Mouse (Mus musculus): Measurements from ENCODE around the gene Sqstm1. TPM values are rescaled to one million over a fixed set of nuclear protein-coding genes. Genes with fewer than 3 reads are reported as not detected.

Sqstm1 gene
- polyA plus RNA-seq, 1 experiment = 111 TPM

DNA sequence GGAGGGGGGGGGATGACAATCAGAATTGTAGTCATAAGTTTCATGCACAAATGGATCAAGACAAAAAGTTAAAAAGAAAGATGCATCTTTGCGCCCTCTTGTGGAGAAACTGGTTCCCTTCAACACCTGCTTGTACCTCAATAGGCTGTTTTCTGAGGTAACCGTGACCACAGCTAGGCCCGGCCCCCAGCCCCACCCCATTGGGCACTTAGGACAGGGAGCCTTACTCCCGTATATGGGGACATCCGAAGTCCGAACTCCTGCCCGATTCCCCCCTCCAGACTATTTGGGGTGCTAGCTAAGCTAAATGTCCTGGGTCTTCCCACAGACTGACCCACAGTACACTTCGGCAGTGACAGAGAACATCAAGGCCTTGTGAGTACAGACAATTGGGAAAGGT, 20.8 kb upstream of the Sqstm1 start:
- 22% methylated on average over 8 of the region's 8 CpGs for WGBS
- DNase-seq (ENCODE audit: low read depth, low spot score) = no peak

DNA sequence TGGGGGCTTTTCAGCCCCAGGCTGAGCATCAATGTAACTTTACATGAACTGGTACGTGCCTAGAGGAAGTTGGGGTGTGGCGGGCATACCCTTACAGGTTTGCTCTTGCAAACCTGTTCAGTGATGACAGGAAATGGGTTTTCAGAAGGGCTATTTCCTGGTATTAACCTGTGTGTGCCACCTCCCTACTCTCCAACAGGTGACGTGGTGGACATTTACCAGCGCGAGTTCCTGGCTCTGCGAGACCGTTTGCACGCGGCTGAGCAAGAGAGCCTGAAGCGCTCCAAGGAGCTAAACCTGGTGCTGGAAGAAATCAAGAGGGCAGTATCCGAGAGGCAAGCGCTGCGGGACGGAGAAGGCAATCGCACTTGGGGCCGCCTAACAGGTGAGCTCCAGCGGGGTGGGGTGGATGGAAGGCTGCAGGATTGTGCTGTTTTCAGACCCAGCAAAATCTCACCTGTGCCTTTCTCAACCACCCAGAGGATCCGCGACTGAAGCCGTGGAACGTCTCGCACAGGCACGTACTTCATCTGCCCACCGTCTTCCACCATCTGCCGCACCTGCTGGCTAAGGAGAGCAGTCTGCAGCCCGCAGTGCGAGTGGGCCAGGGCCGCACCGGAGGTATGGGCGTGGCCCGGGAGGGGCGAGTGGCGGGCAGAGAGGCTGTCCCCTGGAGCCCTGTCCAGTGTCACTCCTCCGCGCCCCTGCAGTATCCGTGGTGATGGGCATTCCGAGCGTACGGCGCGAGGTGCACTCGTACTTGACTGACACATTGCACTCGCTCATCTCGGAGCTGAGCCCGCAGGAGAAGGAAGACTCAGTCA, 20.1 kb upstream of the Sqstm1 start:
- WGBS = 27% methylated on average over 45 of the region's 45 CpGs
- DNase-seq (ENCODE audit: low read depth, low spot score) = no peak

DNA sequence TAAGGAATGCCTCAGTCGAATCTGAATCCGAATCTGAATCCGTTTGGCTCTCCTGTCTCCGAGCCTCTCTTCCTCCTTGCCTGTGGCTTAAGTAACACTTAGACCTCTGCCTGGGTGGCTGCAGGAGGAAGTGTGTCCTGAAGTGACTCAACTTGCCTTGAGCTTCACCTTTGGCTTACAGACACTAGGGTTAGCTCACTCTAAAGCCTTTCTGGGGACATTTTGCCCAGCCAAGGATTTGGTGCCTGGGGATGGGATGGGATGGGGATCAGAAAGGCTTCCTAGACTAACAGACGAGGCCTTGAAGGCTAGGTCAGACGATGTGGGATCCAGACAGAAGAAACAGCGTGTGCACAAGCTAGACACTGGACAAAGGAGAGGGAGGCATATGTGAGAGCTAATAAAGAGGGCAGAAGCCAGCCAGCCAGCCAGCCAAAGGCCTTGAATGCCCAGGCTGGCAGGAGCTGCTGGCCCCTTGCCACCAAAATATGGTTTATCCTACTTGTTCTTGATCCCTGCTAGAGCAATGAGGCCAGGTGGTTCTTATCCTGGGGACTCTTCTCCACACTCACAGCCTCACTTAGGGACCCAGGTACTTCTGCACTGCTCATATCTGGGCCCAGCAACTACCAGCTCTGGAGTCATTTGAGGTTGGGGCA, 18.8 kb upstream of the Sqstm1 start:
- no peak for DNase-seq (ENCODE audit: low read depth, low spot score)
- WGBS = 27% methylated on average over 7 of the region's 7 CpGs

DNA sequence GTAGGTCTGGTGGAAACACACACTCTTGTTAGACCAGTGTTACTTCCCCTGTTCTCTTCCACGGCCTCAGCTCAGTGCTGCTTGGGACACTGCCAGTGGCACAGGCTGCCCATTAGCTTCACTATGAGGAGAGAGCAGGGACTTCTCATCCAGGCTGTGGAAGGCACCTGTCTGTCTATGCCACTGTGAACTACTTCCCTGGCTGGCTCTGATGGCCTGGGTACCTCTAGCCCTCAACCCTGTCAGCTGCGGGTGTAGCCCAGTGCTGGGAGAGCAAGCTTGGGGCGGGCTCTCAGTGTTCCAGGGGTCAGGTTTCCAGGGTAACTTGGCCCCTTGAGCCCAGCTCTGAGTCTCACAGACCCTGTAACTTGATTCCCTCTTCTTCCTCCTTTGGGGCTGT, 18.1 kb upstream of the Sqstm1 start:
- DNase-seq (ENCODE audit: low read depth, low spot score) = no peak
- 29% methylated on average over 3 of the region's 3 CpGs for WGBS

DNA sequence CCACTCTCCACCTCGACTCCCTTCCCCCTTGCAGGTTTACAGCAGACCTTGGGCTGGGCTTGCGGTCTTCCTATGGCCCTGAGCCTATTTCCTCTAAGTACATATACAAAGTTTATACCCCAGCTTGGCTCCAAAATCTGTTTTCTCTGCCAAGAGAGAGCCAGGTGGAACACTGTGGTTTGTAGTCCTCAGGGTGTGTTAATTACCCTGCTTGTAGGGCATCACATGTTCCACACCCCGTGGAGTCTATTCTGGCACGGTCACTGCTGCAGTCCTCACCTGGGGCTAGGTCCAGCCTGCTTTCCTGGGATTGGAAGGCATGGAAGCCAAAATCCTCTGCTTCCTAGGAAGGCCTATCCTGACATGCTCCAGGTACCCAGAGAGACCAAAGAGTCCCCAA, 17.1 kb upstream of the Sqstm1 start:
- 37% methylated on average over 4 of the region's 4 CpGs for WGBS
- DNase-seq (ENCODE audit: low read depth, low spot score) = peak; percentile 98

DNA sequence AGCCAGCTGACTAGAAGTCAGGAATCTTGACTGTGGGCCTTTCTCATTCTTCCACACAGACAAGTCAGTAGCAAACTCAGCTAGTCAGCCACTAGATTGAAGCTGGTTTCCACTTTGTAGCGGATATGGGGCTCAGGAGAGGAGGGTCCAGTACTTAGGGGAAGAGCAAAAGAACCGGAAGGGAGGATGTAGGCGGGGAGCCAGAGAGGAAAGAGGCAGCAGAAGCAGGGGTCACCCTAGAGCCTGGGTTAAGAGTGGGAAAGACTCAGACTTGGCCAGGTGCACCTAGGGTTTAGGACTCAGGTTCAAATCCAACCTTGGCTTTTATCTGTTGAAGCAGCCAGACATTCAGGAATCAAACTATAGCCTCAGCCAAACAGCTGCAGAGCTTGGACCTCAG, 16.6 kb upstream of the Sqstm1 start:
- WGBS = 30% methylated on average over 3 of the region's 3 CpGs

DNA sequence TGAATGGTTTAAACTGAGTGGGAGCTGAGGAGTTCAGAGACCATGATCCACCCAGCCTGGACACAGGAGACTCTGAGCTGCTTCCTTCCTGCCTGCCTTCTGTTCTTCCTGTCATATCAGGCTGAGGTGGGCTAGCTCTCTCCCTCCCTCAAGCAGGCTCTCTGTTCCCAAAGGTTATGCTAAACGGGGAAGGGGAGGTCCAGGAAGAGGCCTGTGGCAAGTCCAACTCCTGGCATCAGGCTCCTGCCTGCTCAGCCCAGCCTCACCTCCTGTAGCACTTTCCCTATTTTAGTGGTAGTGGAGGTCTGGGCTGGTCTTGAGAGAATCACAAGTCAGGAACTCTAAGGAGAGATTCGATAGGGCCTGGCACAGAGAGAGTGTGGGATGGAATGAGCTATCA, 15.8 kb upstream of the Sqstm1 start:
- DNase-seq (ENCODE audit: low read depth, low spot score) = no peak
- WGBS = 20% methylated on average over 2 of the region's 2 CpGs

More for the DNA sequence above, 16.6 kb upstream of the Sqstm1 start:
- DNase-seq (ENCODE audit: low read depth, low spot score) = no peak

DNA sequence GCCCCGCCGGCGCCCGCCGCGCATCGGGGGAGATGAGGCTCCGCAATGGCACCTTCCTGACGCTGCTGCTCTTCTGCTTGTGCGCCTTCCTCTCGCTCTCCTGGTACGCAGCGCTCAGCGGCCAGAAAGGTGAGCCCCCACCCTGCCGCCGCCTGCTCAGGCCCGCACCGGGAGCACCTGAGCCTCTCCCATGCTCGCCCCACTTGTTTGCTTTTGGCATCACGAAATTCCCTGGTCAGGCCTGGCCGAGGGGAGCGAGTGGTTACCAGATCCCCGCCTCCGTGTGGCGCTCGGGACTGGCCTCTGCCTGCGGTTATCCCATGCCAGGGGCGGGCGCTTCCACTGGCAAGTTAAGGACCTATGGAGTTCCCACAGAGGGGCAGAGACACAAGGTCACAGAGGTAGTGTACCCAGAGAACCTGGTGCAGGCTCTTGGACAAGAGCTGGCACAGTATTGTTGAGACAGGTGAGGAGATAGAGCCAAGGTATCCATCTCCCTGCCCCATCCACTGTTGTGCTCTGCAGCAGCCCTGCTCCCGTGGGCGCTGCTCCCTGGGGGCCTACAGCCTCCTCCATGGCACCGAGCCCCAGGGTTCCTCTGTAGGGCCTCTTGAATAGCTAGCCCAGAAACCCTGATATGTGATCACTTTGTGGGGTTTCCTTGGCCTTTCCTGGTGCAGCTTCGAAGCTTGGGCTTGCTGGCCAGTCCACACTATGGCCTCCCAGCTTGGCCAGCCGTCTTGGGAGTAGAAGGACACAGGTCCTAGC, 15.2 kb upstream of the Sqstm1 start:
- 1% methylated on average over 34 of the region's 34 CpGs for WGBS
- DNase-seq (ENCODE audit: low read depth, low spot score) = no peak

DNA sequence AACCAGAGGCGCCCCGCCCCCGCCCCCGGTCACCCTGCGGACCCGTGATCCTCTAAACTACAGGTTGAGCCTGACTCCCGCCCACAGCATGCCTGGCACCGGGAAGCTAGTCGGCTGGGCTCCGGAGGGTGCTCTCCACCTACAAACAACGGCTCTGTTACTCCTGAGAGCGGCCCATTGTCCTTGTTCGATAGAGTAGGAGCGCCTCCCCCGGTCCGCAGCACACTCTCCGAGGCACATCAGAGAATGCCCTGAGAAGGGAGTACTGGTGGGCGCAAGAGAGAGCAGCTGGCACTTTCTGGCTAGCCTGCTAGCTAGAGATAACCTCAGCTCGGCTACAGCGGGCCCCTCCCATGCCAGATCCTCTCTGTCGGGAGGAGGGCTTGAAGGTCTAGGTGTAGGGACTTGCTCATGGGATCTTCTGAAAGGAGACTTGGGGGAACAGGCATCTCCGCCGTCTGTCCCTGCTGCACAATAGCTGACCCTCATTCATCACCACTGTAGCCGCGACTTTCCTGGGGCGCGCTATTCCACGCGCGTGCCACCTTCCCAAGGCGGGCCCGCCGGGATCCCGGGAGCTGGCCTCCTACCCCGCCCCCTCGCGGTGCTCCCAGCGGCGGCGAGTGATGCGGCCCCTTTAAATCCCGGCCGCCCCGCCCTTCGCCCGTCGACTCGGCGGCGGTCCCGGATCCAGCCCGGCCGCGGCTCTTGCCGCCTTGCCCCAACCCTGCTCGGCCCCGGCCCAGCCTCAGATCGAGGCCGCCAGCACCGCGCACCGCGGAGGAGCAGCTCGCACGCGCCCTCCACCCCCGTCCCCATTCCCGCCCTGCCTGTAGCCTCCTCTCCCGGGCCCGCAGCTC, 14.3 kb upstream of the Sqstm1 start:
- WGBS = under 1% methylated on average over 64 of the region's 70 CpGs
- DNase-seq (ENCODE audit: low read depth, low spot score) = no peak

DNA sequence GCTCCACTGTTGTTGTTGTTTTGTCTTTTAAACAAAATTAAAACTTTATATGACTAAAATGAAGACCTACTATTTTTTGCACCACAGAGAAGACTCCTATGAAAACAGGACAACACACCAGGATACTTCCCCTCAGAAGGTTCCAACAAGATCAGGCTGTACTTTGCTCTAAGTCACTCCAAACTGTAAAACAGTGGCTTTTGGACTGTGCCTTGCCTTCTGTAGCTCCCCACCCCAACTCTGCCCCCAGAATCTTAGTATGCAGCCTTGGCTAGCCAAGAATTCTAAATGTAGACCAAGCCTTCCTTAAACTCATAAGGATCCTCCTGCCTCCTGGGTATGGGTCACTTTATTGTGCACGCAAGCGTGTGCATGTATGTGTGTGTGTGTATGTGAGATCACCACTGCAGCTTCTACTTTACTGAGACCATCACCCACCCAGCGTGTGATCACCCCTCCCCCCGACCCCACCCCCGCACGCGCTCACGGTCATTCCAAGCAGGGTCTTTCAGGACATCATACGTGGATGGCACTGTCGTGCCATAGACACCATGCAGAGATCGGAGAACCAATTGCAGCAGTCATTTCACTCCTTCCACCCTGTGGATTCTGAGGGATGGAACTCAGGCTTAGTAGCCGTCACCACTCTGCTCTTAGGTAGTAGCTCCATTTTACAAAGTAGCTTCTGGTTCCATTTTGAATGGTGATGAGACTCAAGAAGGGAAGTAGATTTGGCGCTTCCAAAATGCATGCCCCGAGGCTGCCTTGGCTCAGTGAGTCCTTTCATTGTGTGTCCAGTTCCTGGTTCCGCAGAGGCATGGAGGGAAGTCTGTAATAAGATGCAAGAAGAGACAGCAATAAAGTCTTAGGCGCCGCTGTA, 13.4 kb upstream of the Sqstm1 start:
- no peak for DNase-seq (ENCODE audit: low read depth, low spot score)
- WGBS = 3% methylated on average over 17 of the region's 17 CpGs

DNA sequence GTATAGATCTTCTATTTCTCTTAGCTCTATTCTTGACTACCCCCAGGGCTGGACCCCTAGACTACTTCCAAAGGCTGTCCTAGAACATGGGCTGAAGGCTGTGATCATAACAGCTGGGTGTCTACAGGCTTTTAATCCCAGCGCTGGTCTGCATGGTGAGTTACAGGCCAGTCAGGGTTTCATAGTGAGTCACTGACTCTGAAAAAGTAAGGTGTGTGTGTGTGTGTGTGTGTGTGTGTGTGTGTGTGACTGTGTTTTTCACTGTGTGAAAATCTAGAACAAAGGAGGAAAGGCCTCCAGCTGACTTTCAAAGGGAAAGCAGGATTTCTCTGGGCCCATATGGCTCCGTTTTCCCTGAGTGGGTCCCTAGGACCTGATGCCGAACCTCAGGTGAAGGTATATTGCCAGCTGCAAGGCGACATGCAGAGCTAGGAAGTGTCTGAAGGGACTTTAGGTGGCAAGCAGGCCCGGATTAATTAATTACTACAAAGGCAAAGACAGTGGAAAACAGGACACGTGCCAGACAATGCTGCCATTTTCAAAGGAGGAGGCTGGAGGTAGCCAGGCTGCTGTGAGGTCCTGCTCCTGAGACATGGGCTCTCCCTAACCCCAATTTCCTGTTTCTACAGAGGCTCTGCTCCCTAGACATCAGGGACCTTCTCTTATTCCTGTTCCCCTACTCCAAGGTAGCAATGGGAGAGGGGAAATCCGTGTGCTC, 12.1 kb upstream of the Sqstm1 start:
- WGBS = 34% methylated on average over 7 of the region's 7 CpGs
- no peak for DNase-seq (ENCODE audit: low read depth, low spot score)

DNA sequence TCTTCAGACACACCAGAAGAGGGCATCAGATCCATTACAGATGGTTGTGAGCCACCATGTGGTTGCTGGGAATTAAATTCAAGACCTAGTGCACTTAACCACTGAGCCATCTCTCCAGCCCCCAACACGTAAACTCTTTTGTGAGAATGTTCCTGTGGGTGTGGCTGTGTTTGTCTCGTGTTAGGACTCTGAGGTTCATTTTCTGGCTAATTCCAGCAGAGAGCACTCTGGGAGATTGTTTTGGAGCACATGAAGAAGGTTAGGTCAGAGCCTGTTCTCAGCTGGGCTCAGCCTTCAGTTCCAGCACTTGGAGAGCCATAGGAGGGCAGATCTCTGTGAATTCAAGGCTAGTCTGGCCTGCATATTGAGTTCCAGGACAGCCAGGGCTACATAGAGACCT, 9.2 kb upstream of the Sqstm1 start:
- 13% methylated on average over 2 of the region's 2 CpGs for WGBS
- DNase-seq (ENCODE audit: low read depth, low spot score) = no peak

DNA sequence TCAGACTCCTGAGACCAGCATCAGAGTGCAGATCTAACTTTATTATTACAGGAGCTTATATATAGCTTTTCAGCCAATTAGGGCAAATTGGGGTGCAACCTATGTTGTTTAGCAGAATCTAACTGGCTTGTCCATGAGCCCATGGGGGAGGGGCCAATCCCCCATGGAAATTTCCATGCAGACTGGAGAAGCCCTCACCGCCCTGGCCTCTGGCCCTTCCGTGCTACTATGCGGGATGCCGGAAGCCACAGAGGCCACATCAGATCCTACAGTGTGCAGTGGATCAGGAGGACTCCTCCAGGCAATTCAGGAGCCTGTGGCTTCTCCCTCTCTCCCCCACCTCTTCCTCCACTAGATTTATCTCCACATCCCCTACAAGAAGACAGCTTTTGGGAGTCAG, 7.2 kb upstream of the Sqstm1 start:
- 60% methylated on average over 4 of the region's 4 CpGs for WGBS
- DNase-seq (ENCODE audit: low read depth, low spot score) = no peak

DNA sequence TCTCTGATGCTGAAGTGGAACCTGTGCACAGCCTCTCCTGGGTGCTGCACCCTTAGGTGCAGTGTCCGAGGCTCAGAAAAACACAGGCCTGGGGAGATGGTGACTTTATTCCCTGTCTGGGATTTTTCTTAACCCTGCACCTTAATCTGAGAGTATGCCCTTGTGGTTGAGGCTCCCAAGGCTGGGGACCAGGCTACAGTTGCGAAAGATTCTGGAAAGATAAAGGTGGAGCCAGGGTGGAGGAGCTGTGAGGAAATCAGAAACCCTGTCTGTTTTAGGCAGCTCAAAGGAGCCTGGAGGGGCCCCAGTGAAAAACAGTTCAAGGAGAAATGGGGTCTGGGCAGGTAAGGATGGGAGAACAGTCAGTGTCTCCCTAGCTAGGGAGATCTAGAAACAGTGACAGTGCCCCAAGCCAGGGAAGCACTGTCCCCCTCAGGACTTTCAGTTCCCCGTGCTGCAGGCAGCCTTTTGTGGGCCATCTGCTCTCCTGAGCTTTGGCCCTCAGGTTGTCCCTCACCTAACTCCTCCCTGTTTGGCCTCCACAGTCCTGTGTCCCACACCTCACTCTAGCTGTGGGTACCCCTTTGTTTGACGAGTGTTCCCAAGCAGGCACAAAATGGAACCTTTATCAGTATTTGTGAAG, 6.2 kb upstream of the Sqstm1 start:
- WGBS = 79% methylated on average over 4 of the region's 4 CpGs
- no peak for DNase-seq (ENCODE audit: low read depth, low spot score)

DNA sequence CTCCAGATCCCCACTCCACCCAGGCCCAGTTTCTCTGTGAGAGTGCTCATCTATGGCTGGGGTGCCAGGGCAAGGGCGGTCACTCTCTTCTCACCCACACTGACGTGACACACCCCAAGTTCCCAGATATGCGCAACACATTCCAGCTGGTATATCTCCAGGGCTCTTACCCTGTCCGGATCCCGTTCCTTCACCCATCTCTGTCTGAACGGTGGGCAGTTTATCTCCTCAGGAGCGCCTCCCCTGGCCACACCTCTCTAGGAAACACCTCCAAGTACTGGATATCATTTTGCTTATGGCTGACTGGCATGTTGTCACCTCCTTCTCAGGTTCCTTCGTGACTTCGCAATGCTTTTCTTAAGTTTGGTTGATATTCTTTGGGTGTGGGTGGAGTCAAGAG, 5.0 kb upstream of the Sqstm1 start:
- DNase-seq (ENCODE audit: low read depth, low spot score) = no peak
- WGBS = 75% methylated on average over 9 of the region's 9 CpGs

DNA sequence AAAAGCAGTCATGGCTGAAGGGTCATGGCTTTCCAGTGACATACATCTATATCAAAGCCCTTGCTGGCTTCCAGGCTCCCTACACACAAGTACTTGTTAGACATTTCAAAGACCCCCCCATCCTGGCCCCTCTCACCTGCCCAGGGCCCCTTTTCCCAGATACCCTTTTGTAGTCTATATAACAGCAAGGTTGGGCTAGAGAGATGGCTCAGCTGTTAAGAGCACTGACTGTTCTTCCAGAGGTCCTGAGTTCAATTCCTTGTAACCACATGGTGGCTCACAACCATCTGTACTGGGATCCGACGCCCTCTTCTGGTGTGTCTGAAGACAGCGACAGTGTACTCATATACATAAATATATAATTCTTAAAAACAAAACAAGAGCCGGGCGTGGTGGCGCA, 4.0 kb upstream of the Sqstm1 start:
- 90% methylated on average over 6 of the region's 6 CpGs for WGBS
- DNase-seq (ENCODE audit: low read depth, low spot score) = no peak

DNA sequence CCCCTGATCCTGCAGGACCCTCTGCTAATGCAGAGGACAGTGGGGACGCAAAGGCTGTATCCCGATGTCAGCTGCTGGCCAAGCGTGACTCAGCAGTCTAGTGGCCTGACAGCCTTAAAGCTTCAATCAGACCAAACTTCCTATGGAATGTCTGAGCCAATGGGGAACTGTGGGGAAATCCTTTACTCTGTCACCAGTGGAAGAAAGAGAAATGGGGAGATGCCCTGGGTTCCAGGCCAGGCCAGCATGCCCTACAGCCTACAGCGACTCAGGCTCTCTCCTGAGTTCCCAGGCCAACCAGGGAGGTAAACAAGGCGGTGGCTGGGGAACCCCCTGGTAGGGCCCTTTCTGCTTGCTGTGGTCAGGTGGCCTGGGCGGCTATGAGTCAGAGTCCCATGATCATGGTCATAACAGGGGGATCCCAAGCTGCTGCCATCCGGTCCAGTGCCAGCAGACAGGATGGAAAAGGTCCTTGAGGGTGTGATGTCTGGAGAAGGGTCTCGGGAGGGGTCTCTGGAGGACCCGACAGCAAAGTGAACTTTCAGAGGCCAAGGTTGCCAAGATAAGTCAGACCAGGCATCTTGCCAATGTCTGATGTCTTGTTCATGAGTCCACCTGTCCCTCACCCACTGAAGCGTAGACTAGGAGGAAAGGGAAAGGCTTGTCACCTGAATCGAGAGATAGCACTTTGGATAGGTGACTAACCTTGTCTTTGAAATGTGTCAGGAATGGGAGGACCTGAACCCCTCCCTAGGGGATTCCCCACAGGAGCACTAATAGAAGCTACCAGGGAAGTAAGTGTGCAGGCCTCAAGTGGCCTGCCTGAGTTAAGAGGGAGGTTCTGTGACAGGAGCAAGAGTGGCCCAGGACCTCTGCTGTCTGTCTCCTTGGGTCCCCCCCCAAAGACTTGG, 2.5 kb upstream of the Sqstm1 start:
- no peak for DNase-seq (ENCODE audit: low read depth, low spot score)
- WGBS = 17% methylated on average over 11 of the region's 11 CpGs

All from large intestine, adult 2 months (tissue).